Mouse (Mus musculus) CH12.LX (cell line): ENCODE measurements around the gene Ulk4. TPM values are rescaled to one million over a fixed set of nuclear protein-coding genes. Genes with fewer than 3 reads are reported as not detected.

ENCODE experiments used
- DNase-seq: peaks from one replicate; pipeline ENCODE4 v3.0.0-alpha.2; 2013; ENCODE audit errors: extremely low read depth
- H3K27ac ChIP-seq: 2 replicates; pipeline ENCODE4 v1.5.1; 2012; ENCODE audit warnings: low read depth, mild to moderate bottlenecking, control low read depth, moderate library complexity; ENCODE audit not compliant: insufficient read depth
- H3K27me3 ChIP-seq: replicated peaks from 2 replicates; pipeline ENCODE3; 2012; ENCODE audit warnings: inconsistent platforms
- H3K36me3 ChIP-seq, 2 experiments: replicated peaks in 1 of 2; 2 replicates each; pipeline versions ENCODE3 to v1.6.1; 2012; ENCODE audit warnings: inconsistent platforms in 1 of 2, low read length in 1 of 2, mild to moderate bottlenecking in 1 of 2, mixed read lengths in 1 of 2, moderate library complexity in 1 of 2; ENCODE audit not compliant: control insufficient read depth in 1 of 2, insufficient read depth in 1 of 2
- H3K4me1 ChIP-seq, 2 experiments: 2 replicates each; pipeline ENCODE4 v1.6.1; 2012; ENCODE audit warnings: inconsistent platforms in 1 of 2, moderate library complexity in 1 of 2; ENCODE audit not compliant: insufficient read depth in 2 of 2, control insufficient read depth in 1 of 2
- H3K4me2 ChIP-seq: 2 replicates; pipeline ENCODE4 v1.6.1; 2012; ENCODE audit warnings: low read depth, mild to moderate bottlenecking, control low read depth; ENCODE audit not compliant: poor library complexity, insufficient read depth, severe bottlenecking
- H3K4me3 ChIP-seq, 3 experiments: fragments of 150-350 bp in 1 of 3; sonication (generic) in 1 of 3; replicated peaks in 1 of 3; 2 replicates each; pipeline versions ENCODE3 to v1.5.1; 2011 to 2012; ENCODE audit warnings: low read depth in 2 of 3, low read length in 2 of 3, mild to moderate bottlenecking in 2 of 3, moderate library complexity in 2 of 3, control low read depth in 1 of 3, improper control_type of control experiment in 1 of 3, inconsistent platforms in 1 of 3, mixed read lengths in 1 of 3; ENCODE audit not compliant: poor library complexity in 1 of 3
- H3K79me2 ChIP-seq: replicated peaks from 2 replicates; pipeline ENCODE4 v1.6.1; 2012; ENCODE audit warnings: mild to moderate bottlenecking, moderate library complexity; ENCODE audit not compliant: control insufficient read depth, poor library complexity, insufficient read depth, severe bottlenecking; ENCODE audit errors: extremely low read depth
- H3K9ac ChIP-seq: 2 replicates; pipeline ENCODE4 v1.6.1; 2012; ENCODE audit warnings: low read depth, mild to moderate bottlenecking, control low read depth, moderate library complexity; ENCODE audit not compliant: insufficient read depth
- H3K9me3 ChIP-seq: replicated peaks from 2 replicates; pipeline ENCODE3; 2012; ENCODE audit warnings: low read length, inconsistent platforms, mixed read lengths
- CHD2 ChIP-seq: IDR thresholded peaks from 2 replicates; pipeline ENCODE4 v1.6.1; 2011; ENCODE audit warnings: low read length, improper control_type of control experiment
- E2F4 ChIP-seq: IDR thresholded peaks from 2 replicates; pipeline ENCODE4 v1.6.1; 2011; ENCODE audit warnings: low read depth, low read length, improper control_type of control experiment; ENCODE audit not compliant: insufficient replicate concordance
- ETS1 ChIP-seq: conservative IDR thresholded peaks from 2 replicates; pipeline ENCODE4 v1.6.1; 2012; ENCODE audit warnings: low read depth, mild to moderate bottlenecking, inconsistent platforms, low read length, improper control_type of control experiment, moderate library complexity
- HCFC1 ChIP-seq: IDR thresholded peaks from 2 replicates; pipeline ENCODE4 v1.6.1; 2012; ENCODE audit warnings: low read depth, mild to moderate bottlenecking, inconsistent platforms, low read length, improper control_type of control experiment
- IRF4 ChIP-seq: IDR thresholded peaks from 2 replicates; pipeline ENCODE4 v1.6.1; 2014; ENCODE audit warnings: low read depth, mild to moderate bottlenecking, inconsistent platforms, low read length, improper control_type of control experiment
- KAT2A ChIP-seq: IDR thresholded peaks from 2 replicates; pipeline ENCODE4 v1.6.1; 2012; ENCODE audit warnings: low read length, improper control_type of control experiment, inconsistent platforms; ENCODE audit not compliant: insufficient replicate concordance
- MAFK ChIP-seq: IDR thresholded peaks from 2 replicates; pipeline ENCODE4 v1.6.1; 2011; ENCODE audit warnings: low read length, improper control_type of control experiment; ENCODE audit not compliant: insufficient replicate concordance
- MAZ ChIP-seq: IDR thresholded peaks from 2 replicates; pipeline ENCODE4 v1.6.1; 2012; ENCODE audit warnings: low read depth, mild to moderate bottlenecking, inconsistent platforms, low read length, improper control_type of control experiment, moderate library complexity
- MEF2A ChIP-seq: IDR thresholded peaks from 2 replicates; pipeline ENCODE4 v1.6.1; 2014; ENCODE audit warnings: low read depth, mild to moderate bottlenecking, inconsistent platforms, low read length, improper control_type of control experiment, borderline replicate concordance
- NELFE ChIP-seq: IDR thresholded peaks from 2 replicates; pipeline ENCODE4 v1.6.1; 2011; ENCODE audit warnings: low read depth, low read length, improper control_type of control experiment
- PAX5 ChIP-seq: IDR thresholded peaks from 2 replicates; pipeline ENCODE4 v1.6.1; 2012; ENCODE audit warnings: low read length, inconsistent platforms, mixed read lengths
- RAD21 ChIP-seq: IDR thresholded peaks from 2 replicates; pipeline ENCODE4 v1.6.1; 2011; ENCODE audit warnings: low read depth, mild to moderate bottlenecking, low read length, improper control_type of control experiment, moderate library complexity
- SMC3 ChIP-seq: IDR thresholded peaks from 2 replicates; pipeline ENCODE4 v1.6.1; 2011; ENCODE audit warnings: low read depth, low read length, improper control_type of control experiment
- TBP ChIP-seq: conservative IDR thresholded peaks from 2 replicates; pipeline ENCODE4 v1.6.1; 2011; ENCODE audit warnings: low read depth, low read length, improper control_type of control experiment
- UBTF ChIP-seq: IDR thresholded peaks from 2 replicates; pipeline ENCODE4 v1.6.1; 2012; ENCODE audit warnings: low read depth, mild to moderate bottlenecking, inconsistent platforms, low read length, improper control_type of control experiment, moderate library complexity
- ZC3H11A ChIP-seq: IDR thresholded peaks from 2 replicates; pipeline ENCODE4 v1.6.1; 2012; ENCODE audit warnings: low read depth, mild to moderate bottlenecking, inconsistent platforms, low read length, improper control_type of control experiment
- ZKSCAN1 ChIP-seq: IDR thresholded peaks from 2 replicates; pipeline ENCODE4 v1.6.1; 2012; ENCODE audit warnings: low read depth, inconsistent platforms, low read length, improper control_type of control experiment, borderline replicate concordance
- dilution Hi-C: fragments of 300-500 bp; cut with MboI; formaldehyde crosslinking; loops from 2 replicates; pipeline ENCODE4 v1.14.3; 2020; ENCODE audit warnings: low sequenced_read_pairs; ENCODE audit not compliant: extremely low pct_unique_long_range_greater_than_20kb, extremely low pct_ligation_motif_present
- in situ Hi-C: fragments of 300-500 bp; cut with MboI; formaldehyde crosslinking; loops from 3 replicates; pipeline ENCODE4 v1.14.3; 2019; ENCODE audit warnings: low sequenced_read_pairs, low pct_ligation_motif_present, low pct_unique_long_range_greater_than_20kb, mixed read lengths
- polyA plus RNA-seq: library from polyadenylated mRNA; unstranded; fragments of >175 nt; gene quantifications from 2 replicates; pipeline ENCODE4 v1.2.1, GENCODE M21; 2012; ENCODE audit warnings: low read depth; ENCODE audit not compliant: insufficient read length
- total RNA-seq, 2 experiments: library from RNA; depleted of rRNA; stranded (reverse); fragments of 300-350 nt in 1 of 2; fragments of >200 nt in 1 of 2; gene quantifications; 2 replicates each; pipeline ENCODE4 v1.2.3; 2012 to 2014

Gene Ulk4
- total and polyA plus RNA-seq, 3 experiments: 1.6 to 25.8 (median 18.5) TPM

- no peak for DNase-seq
- H3K4me3 ChIP-seq: no peak overlapping the region
- H3K79me2 ChIP-seq: no peaks in the 10 kb centered on the region
- peaks cover 3 to 38% of the 10 kb centered on the region in 2 experiments; a peak in 3 of 4 replicates for H3K4me1 ChIP-seq
- H3K4me2 ChIP-seq: no peak overlapping the region
- H3K27me3 ChIP-seq: no peaks in the 10 kb centered on the region
- in situ Hi-C loops (no loop called here), dilution Hi-C loops (no loop called here)
- no peaks in the 10 kb centered on the region for H3K9me3 ChIP-seq
- no peak for TF ChIP-seq MEF2A
- no peak for TF ChIP-seq ZC3H11A
- no peak for TF ChIP-seq IRF4
- no peak for TF ChIP-seq E2F4
- no peak for TF ChIP-seq KAT2A
- no peak for TF ChIP-seq PAX5
- TF ChIP-seq ETS1: no peak
- TF ChIP-seq MAZ: no peak
- TF ChIP-seq HCFC1: no peak
- no peak overlapping the region for H3K27ac ChIP-seq
- H3K36me3 ChIP-seq: no peaks in the 10 kb centered on the region
- no peak overlapping the region for H3K9ac ChIP-seq
Measured at GRCm38 (mm10) chr9:121001681-121002540, 275.1 kb downstream of the Ulk4 start.

GRCm38 (mm10) chr9:121000641-121001320 lies 276.2 kb downstream of the Ulk4 start:
- in situ Hi-C loops (no loop called here), dilution Hi-C loops (no loop called here)
- Histone ChIP-seq H3K4me3 (no peak overlapping the region), H3K27ac (no peak overlapping the region), H3K9me3 (no peaks in the 10 kb centered on the region), H3K4me2 (no peak overlapping the region), H3K79me2 (no peaks in the 10 kb centered on the region), H3K4me1 (peaks cover 7 to 50% of the 10 kb centered on the region in 2 experiments), H3K27me3 (no peaks in the 10 kb centered on the region), H3K9ac (no peak overlapping the region), H3K36me3 (no peaks in the 10 kb centered on the region)
- TF ChIP-seq CHD2 (no peak), ZKSCAN1 (no peak), NELFE (no peak), RAD21 (no peak), IRF4 (no peak), MAFK (no peak), SMC3 (no peak), TBP (no peak), ZC3H11A (no peak), UBTF (no peak)
- DNase-seq: no peak
